Mouse (Mus musculus) testis, adult 2 months (tissue): ENCODE data around the gene 1700067P10Rik.
A peak's percentile ranks its signal among the peaks of the same experiment; 100 is the strongest.

ENCODE experiments used
- CTCF ChIP-seq: fragments of 200-500 bp; IDR thresholded peaks from 2 replicates; pipeline ENCODE4 v1.5.1; 2012; ENCODE audit warnings: low read depth, mild to moderate bottlenecking, inconsistent platforms, low read length, moderate library complexity; ENCODE audit not compliant: control insufficient read depth, insufficient read depth, insufficient replicate concordance
- POLR2A ChIP-seq: fragments of 200-500 bp; IDR thresholded peaks from 2 replicates; pipeline ENCODE4 v1.6.1; 2012; ENCODE audit warnings: low read depth, mild to moderate bottlenecking, inconsistent platforms, low read length, moderate library complexity; ENCODE audit not compliant: control insufficient read depth

GRCm38 (mm10) chr17:48089446-48089845, 327 bp downstream of the 1700067P10Rik start:
- TF ChIP-seq CTCF (no peak), POLR2A (peak; percentile 73; the same call in 1 of the 2 replicates)
